Mouse (Mus musculus) neural tube, embryonic 14.5 days (tissue): ENCODE measurements at regions not wholly inside any gene's neighbourhood (a gene's known extent, or its start where the extent isn't known, plus 50 kb on each side); places are given as distances from the start of the nearest gene placed in this dataset.

Experiments used
- ATAC-seq: fragments of 200-750 bp; cut with Nextera tagmentation; 2 replicates; pipeline ENCODE4 v1.8.0; 2017; ENCODE audit warnings: low read depth, mild to moderate bottlenecking, moderate TSS enrichment, moderate library complexity
- H3K27ac ChIP-seq: fragments of 300-500 bp; sonication (generic); 2 replicates; pipeline ENCODE4 v1.5.1; 2014; ENCODE audit warnings: low read depth, mild to moderate bottlenecking, control low read depth, low read length, moderate library complexity, mixed read lengths
- H3K27me3 ChIP-seq: fragments of 300-500 bp; sonication (generic); 2 replicates; pipeline ENCODE4 v1.6.1; 2014; ENCODE audit warnings: low read length; ENCODE audit not compliant: control insufficient read depth, insufficient read depth
- H3K36me3 ChIP-seq: fragments of 300-500 bp; sonication (generic); 2 replicates; pipeline ENCODE4 v1.6.1; 2014; ENCODE audit warnings: low read length, mixed read lengths; ENCODE audit not compliant: control insufficient read depth, insufficient read depth
- H3K4me1 ChIP-seq: fragments of 300-500 bp; sonication (generic); 2 replicates; pipeline ENCODE4 v1.6.1; 2014; ENCODE audit warnings: low read length; ENCODE audit not compliant: control insufficient read depth, insufficient read depth
- H3K4me2 ChIP-seq: fragments of 300-500 bp; sonication (generic); 2 replicates; pipeline ENCODE4 v1.6.1; 2014; ENCODE audit warnings: mild to moderate bottlenecking, low read depth, low read length, control low read depth
- H3K4me3 ChIP-seq: fragments of 300-500 bp; sonication (generic); 2 replicates; pipeline ENCODE4 v1.5.1; 2014; ENCODE audit warnings: low read depth, low read length, control low read depth, mixed read lengths
- H3K9ac ChIP-seq: fragments of 300-500 bp; sonication (generic); replicated peaks from 2 replicates; pipeline ENCODE4 v1.6.1; 2014; ENCODE audit warnings: low read depth, mild to moderate bottlenecking, control low read depth, low read length, mixed read lengths
- H3K9me3 ChIP-seq: fragments of 300-500 bp; sonication (generic); 2 replicates; pipeline ENCODE4 v1.6.1; 2016; ENCODE audit warnings: low read length; ENCODE audit not compliant: control insufficient read depth
- WGBS: fragments of 180-500 bp; shearing (Covaris S2); extraction: QIAGEN DNeasy Blood & Tissue Kit; methylation state at CpG from one replicate; pipeline ENCODE4 v1.1.7; 2014; 5-methylcytosine and 5-hydroxymethylcytosine counted together

DNA sequence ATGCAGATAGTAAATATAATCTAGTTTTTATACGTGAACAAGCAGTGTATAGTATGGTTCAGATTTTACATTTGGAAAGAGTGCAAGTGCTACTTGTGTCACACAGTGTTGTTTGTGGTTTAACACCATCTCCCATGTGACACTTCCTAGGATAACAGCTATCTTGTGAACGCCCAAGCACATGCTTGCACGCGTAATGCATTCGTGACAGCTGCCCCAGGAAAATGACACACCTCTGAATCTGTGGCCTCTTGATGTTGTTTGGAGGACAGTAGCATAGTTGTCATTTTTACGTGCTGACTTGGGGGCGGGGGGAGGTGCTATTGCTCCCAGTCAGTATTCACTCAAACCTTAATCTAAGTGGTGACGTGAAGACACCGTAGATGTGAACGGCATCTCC is 256.2 kb upstream of the Daam1 start:
- Histone ChIP-seq H3K27me3 (no peaks in the 10 kb centered on the region), H3K4me2 (no peak overlapping the region), H3K9me3 (no peaks in the 10 kb centered on the region), H3K4me3 (no peak overlapping the region), H3K9ac (no peak overlapping the region), H3K36me3 (no peaks in the 10 kb centered on the region), H3K27ac (no peak overlapping the region), H3K4me1 (peaks cover 32% of the 10 kb centered on the region)
- ATAC-seq: no peak
- 84% methylated on average over 10 of the region's 10 CpGs for WGBS

DNA sequence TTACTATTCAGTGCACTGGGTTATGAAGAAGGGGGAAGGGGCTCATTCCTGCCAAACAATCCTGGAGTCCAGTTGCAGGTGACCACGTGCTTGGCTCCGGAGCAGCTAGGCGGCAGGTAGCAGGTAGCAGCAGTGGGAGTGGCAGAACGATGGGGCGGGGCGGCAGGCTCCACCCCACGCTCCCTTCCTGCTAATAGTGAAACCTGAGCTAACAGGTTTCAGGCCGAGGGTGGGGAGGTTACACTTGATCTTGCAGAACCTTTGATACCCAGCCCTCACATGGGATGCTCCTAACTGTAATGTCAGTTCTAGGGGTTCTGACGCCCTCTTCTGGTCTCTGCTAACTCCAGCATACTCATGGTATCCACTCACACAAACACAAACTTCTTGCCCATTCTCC is 253.5 kb upstream of the Daam1 start:
- H3K27ac ChIP-seq: no peak overlapping the region
- H3K9me3 ChIP-seq: no peaks in the 10 kb centered on the region
- no peaks in the 10 kb centered on the region for H3K27me3 ChIP-seq
- peaks cover 33% of the 10 kb centered on the region for H3K4me1 ChIP-seq
- peak overlapping the region; percentile 36 for H3K4me2 ChIP-seq
- no peak overlapping the region for H3K9ac ChIP-seq
- H3K36me3 ChIP-seq: no peaks in the 10 kb centered on the region
- H3K4me3 ChIP-seq: no peak overlapping the region
- WGBS: 4% methylated on average over 9 of the region's 9 CpGs
- ATAC-seq: no peak

DNA sequence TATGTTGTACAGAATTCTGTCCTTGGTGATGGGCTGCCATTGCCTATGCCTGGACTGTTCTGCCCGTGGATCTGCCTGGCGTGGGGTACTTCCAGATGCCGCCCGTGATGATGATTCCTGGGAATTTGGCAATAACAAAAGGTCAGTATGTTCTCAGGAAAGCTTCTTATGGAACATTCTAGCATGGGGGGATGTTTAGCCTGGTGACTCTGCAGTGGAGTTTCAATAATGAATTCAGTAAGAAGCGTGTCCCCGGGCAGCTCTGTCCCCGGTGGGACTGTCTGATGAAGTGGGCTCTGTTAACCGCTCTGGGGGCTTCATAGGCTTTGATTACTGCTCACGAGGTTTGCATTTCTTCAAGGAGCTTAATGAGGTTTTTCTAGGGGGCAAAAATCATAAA is 252.9 kb upstream of the Daam1 start:
- Histone ChIP-seq H3K27me3 (no peaks in the 10 kb centered on the region), H3K36me3 (no peaks in the 10 kb centered on the region), H3K9ac (no peak overlapping the region), H3K27ac (peak overlapping the region; percentile 44; the same call in 1 of the 2 replicates), H3K4me3 (no peak overlapping the region), H3K9me3 (no peaks in the 10 kb centered on the region), H3K4me2 (no peak overlapping the region), H3K4me1 (peaks cover 27% of the 10 kb centered on the region)
- no peak for ATAC-seq
- WGBS: 42% methylated on average over 9 of the region's 9 CpGs

DNA sequence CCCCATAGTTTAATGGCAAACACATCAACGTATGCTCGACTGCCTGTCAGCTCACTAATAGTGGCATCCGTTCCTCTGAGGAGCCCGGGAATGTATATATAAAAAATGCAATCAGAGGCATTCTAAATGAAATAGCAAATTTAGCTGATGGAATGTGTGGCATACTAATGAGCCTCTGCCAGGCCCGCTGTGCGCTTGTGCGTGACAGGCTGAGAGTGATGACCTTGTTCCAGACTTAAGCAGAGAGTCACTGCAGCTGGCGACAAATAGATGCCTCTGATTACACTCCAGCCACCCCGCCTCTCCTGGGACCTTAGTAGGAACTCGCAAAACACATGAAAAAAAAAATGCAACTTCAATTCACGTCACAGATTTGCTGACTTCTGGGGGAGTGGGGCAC is 252.0 kb upstream of the Daam1 start:
- H3K4me2 ChIP-seq: no peak overlapping the region
- H3K27ac ChIP-seq: peak overlapping the region; percentile 44; the same call in 1 of the 2 replicates

DNA sequence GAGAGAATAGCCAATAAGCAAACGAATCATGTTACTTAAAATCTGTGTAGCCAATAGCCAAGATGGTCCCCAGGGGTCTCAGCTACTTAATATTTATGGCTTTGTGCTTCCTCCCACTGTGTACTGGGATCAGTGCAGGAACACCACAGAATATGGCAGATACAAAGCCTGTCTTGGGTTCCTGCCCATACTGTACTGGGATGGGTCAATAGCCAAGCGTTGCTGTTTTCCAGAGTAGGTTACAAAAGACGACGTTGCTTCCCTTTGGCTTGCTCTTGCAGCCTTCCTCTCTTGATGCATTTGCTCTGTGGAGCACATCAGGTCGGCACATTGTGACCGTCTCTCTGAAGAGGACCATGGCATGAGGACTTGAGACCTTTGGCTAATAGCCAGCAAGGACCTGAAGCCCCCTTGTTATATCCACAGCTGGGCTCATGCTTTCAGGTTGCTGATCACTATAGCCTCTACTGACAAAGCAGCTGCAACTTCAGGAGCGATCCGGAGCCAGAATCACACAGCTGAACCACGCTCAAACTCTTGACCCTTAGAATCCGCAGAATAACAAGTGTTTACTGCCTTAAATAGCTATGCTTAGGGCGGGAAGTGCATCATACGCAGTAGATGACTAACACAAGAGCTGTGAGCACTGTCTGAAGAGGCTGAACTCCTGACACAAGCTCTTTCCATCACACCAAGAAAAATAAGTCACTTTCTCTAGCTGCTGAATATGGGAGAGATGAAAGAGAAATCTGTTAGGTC is 250.2 kb upstream of the Daam1 start:
- ATAC-seq: no peak
- Histone ChIP-seq H3K4me3 (no peak overlapping the region), H3K9me3 (no peaks in the 10 kb centered on the region), H3K4me2 (no peak overlapping the region), H3K27ac (no peak overlapping the region), H3K9ac (no peak overlapping the region), H3K27me3 (no peaks in the 10 kb centered on the region), H3K4me1 (peaks cover 21% of the 10 kb centered on the region), H3K36me3 (no peaks in the 10 kb centered on the region)
- 75% methylated on average over 12 of the region's 12 CpGs for WGBS

More for the DNA sequence above, 252.0 kb upstream of the Daam1 start:
- no peak overlapping the region for H3K4me3 ChIP-seq
- peaks cover 26% of the 10 kb centered on the region for H3K4me1 ChIP-seq
- ATAC-seq: peak; percentile 69; the same call in 1 of the 2 replicates
- H3K27me3 ChIP-seq: no peaks in the 10 kb centered on the region
- no peaks in the 10 kb centered on the region for H3K36me3 ChIP-seq
- no peak overlapping the region for H3K9ac ChIP-seq
- H3K9me3 ChIP-seq: no peaks in the 10 kb centered on the region
- WGBS: 16% methylated on average over 11 of the region's 11 CpGs

DNA sequence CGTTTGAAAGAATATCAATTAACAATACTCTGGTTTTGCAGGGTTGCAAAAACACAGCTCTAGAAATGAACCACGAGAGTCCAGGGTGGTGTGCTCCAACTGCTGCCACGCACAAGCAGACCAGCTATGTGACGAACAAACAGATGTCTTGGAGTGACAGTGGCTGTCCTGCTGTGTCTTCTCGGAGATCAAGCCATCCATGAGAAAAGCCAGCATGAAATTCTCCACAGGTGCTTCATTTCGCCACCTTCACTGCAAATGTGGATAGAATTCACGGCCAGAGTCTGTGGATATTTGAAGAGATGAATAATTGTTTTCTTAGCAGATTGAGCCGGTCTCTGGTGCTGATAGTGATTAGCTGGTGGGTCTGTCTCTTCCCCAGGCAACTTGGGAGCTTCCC is 246.3 kb upstream of the Daam1 start:
- no peaks in the 10 kb centered on the region for H3K9me3 ChIP-seq
- peaks cover 4% of the 10 kb centered on the region; the same call in 1 of the 2 replicates for H3K4me1 ChIP-seq
- H3K4me2 ChIP-seq: no peak overlapping the region
- H3K27me3 ChIP-seq: no peaks in the 10 kb centered on the region
- no peak overlapping the region for H3K4me3 ChIP-seq
- H3K27ac ChIP-seq: no peak overlapping the region
- ATAC-seq: no peak
- no peaks in the 10 kb centered on the region for H3K36me3 ChIP-seq
- no peak overlapping the region for H3K9ac ChIP-seq
- WGBS: 66% methylated on average over 8 of the region's 8 CpGs

DNA sequence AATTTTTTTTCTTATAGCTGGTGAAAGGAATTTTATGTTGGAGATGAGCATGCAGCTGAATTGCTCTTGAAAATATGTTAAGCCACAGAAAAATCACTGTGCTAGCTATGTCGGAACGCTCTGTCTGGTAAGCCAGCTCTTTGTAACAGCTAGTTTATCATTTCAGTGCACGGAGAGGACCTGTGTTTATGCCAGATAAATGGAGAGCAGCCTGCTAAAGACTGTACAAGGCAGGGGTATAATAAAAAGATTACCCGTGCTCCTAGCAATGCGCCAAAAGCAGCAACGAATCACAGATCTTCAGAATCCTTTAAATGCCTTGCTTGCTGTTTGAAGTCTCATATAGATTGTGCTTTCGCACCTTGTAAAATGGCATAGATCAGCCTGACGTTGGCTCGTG is 232.2 kb upstream of the Daam1 start:
- Histone ChIP-seq H3K36me3 (no peaks in the 10 kb centered on the region), H3K4me3 (no peak overlapping the region), H3K9me3 (no peaks in the 10 kb centered on the region), H3K27me3 (no peaks in the 10 kb centered on the region), H3K27ac (0 out of 2 replicates have a peak overlapping the region, but pooled peaks have one; percentile 34), H3K4me1 (peaks cover 9% of the 10 kb centered on the region; the same call in 1 of the 2 replicates), H3K4me2 (no peak overlapping the region), H3K9ac (no peak overlapping the region)
- ATAC-seq: no peak
- 63% methylated on average over 9 of the region's 9 CpGs for WGBS

DNA sequence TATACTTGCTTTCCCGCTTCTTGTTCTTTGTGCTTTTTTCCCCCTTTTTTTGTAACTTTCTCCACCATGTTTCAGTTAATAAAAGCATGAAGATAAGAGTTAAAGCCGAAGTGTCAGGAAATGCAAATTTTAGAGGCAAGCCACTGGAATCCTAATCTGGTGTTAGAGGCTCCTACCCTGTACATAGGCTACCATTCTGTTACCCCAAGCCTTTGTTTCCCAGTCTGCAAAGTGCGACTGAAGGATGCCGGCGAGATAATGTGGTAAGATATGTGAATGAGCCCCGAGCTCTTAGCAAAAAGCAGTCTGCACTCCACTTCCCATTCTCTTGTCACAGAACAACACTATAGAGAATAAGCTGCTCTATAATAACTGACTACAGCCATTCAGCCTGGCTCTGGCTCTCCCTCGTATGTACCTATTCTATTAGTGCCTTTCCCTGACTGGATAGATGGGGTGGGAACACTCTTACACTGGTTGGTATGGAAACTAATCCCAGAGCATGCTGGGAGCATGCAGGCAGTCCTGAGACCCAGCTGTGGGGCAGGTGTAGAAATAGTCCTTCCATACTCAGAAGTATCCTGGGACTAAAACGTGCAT is 229.7 kb upstream of the Daam1 start:
- no peaks in the 10 kb centered on the region for H3K9me3 ChIP-seq
- H3K4me2 ChIP-seq: no peak overlapping the region
- 65% methylated on average over 8 of the region's 8 CpGs for WGBS
- peaks cover 9% of the 10 kb centered on the region; the same call in 1 of the 2 replicates for H3K4me1 ChIP-seq
- ATAC-seq: peak; percentile 69; the same call in 1 of the 2 replicates
- H3K36me3 ChIP-seq: no peaks in the 10 kb centered on the region
- peak overlapping the region; percentile 8; the same call in 1 of the 2 replicates for H3K27ac ChIP-seq
- no peaks in the 10 kb centered on the region for H3K27me3 ChIP-seq
- H3K9ac ChIP-seq: no peak overlapping the region
- no peak overlapping the region for H3K4me3 ChIP-seq

DNA sequence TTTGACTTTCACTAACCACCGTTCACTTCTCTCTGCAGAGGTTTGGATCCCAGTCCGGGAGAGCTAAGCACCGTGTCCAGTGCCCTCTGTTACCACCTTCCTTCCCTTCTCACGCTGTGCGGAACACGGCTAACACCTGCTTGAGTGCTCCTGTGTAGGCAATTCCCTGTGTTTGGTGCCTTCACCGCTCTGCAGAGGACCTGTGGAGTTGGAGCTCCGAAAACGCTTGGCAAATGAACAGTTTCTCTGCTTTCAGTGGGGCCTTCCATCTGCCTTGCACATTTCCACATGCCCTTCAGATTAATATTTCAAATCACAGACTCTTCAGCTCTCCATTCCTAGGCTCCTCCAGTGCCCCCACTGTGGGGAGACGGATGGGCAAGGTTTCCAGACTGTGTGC is 227.7 kb upstream of the Daam1 start:
- peaks cover 8% of the 10 kb centered on the region; the same call in 1 of the 2 replicates for H3K4me1 ChIP-seq
- no peaks in the 10 kb centered on the region for H3K27me3 ChIP-seq
- no peaks in the 10 kb centered on the region for H3K36me3 ChIP-seq
- no peak overlapping the region for H3K9ac ChIP-seq
- H3K4me2 ChIP-seq: no peak overlapping the region
- no peak for ATAC-seq
- WGBS: 93% methylated on average over 10 of the region's 10 CpGs
- no peak overlapping the region for H3K27ac ChIP-seq
- H3K4me3 ChIP-seq: no peak overlapping the region
- H3K9me3 ChIP-seq: no peaks in the 10 kb centered on the region
